Mouse (Mus musculus): ENCODE data around the gene Caly. TPM values are rescaled to one million over a fixed set of nuclear protein-coding genes. Genes with fewer than 3 reads are reported as not detected.

Caly gene
- polyA plus RNA-seq, 1 experiment from 2014 or later, result 3.7 TPM

DNA sequence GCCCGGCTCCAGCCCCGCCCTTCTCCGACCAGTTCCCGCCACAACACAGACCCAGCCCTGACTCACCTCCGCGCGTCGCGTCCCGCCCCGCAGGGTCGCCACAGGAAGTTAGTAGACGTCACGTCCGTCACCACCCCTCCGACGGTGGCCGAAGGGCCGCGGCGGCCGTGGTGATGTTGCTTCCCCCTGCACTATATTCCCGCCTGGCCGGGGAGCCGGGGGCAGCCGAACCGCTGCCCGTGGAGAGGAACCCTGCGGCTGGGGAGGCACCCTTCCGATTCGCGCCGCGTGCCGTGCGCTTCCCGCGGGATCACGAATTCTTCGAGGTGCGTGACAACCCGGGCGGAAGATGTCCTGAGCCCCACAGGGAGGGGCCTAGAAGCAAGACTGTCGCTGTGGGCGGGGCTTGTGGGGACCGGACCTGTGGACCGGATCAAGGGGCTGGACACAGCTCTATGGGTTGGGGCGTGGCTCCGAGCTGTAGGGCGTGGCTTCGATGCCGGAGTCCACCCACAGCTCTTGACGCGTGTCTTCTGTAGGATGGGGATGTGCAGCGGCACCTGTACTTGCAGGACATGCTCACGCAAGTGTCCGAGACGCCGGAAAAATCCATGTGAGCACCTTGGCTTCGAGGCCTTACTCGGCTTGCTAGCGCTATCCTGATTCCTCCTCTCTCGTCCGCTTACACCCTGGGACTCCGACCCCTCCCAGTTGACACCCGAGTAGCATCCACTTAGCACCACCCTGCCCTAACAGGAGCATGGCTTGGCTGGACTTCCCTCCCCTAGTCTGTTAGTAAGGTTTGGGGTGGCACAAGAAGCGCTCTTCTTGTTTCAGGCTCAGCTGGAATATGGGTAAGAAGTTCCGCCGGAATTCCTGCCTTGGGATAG is 45.8 kb downstream of the Caly start, which contains the start of the genes Zfp511 and Tubgcp2:
Zfp511 (plus strand) TSS at position 111 of the 890 bp plus-strand sequence.
Tubgcp2 (minus strand) TSS at position 389 of the 890 bp plus-strand sequence.
- Histone ChIP-seq H3K27me3 (replicated peaks; ENCODE audit: control insufficient read depth, insufficient read depth, low read length) (no peaks in the 10 kb centered on the region), H3K4me1 (replicated peaks; ENCODE audit: control insufficient read depth, insufficient read depth, low read length) (0 out of 2 replicates have a peak, but pooled peaks cover 5% of the 10 kb centered on the region), H3K4me2 (replicated peaks; ENCODE audit: low read depth) (peak within 1 kb of the TSS; percentile 87), H3K4me3 (ENCODE audit: low read depth, low read length) (peak within 1 kb of the TSS; percentile 83), H3K9me3 (ENCODE audit: control insufficient read depth) (no peaks in the 10 kb centered on the region), H3K27ac (ENCODE audit: low read depth, low read length) (peak within 1 kb of the TSS; percentile 82), H3K9ac (ENCODE audit: low read depth, low read length) (peak within 1 kb of the TSS; percentile 76), H3K36me3 (ENCODE audit: control insufficient read depth, insufficient read depth) (peaks cover 30% of the 10 kb centered on the region)
- under 1% methylated on average over 59 of the region's 69 CpGs for WGBS
- peak; percentile 99 for ATAC-seq
- no peak for TF ChIP-seq CTCF (IDR thresholded peaks at IDR 0.05; ENCODE audit: low read depth)

DNA sequence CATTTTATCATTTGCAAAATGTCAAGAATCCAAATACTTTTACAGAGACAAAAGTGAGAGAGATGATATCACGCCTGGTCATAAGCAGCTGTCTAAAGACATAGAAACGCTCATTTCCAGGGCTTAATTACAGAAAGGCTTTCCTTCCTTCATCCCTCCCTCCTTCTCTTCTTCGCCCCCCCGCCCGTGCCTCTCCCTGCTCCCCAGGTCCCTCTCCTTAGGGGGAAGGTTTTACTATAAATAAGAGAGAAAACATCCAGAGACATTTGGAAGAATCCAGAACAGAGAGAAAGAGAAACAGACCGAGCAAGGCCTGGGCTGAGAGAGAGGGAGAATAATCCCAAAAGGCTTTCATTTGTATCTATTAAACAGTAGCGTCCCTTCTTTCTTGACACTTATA is 46.9 kb downstream of the Caly start:
- 9% methylated on average over 7 of the region's 7 CpGs for WGBS

GRCm38 (mm10) chr7:140033386-140033785 is 49.0 kb downstream of the Caly start:
- TF ChIP-seq CTCF (IDR thresholded peaks at IDR 0.05; ENCODE audit: low read depth), result no peak

More for the DNA sequence above, 46.9 kb downstream of the Caly start:
- no peak for ATAC-seq
- Histone ChIP-seq H3K4me3 (ENCODE audit: low read depth, low read length) (peak overlapping the region; percentile 83), H3K4me2 (replicated peaks; ENCODE audit: low read depth) (peak overlapping the region; percentile 87), H3K27me3 (replicated peaks; ENCODE audit: control insufficient read depth, insufficient read depth, low read length) (no peaks in the 10 kb centered on the region), H3K27ac (ENCODE audit: low read depth, low read length) (no peak overlapping the region), H3K4me1 (replicated peaks; ENCODE audit: control insufficient read depth, insufficient read depth, low read length) (0 out of 2 replicates have a peak, but pooled peaks cover 5% of the 10 kb centered on the region), H3K9ac (ENCODE audit: low read depth, low read length) (peak overlapping the region; percentile 76), H3K9me3 (ENCODE audit: control insufficient read depth) (no peaks in the 10 kb centered on the region), H3K36me3 (ENCODE audit: control insufficient read depth, insufficient read depth) (peaks cover 37% of the 10 kb centered on the region)
- no peak for TF ChIP-seq CTCF (IDR thresholded peaks at IDR 0.05; ENCODE audit: low read depth)

GRCm38 (mm10) chr7:140032366-140032765 is 50.0 kb downstream of the Caly start:
- no peak for ATAC-seq
- no peaks in the 10 kb centered on the region for H3K9me3 ChIP-seq (ENCODE audit: control insufficient read depth)
- no peak overlapping the region for H3K4me3 ChIP-seq (ENCODE audit: low read depth, low read length)
- H3K9ac ChIP-seq (ENCODE audit: low read depth, low read length), result no peak overlapping the region
- WGBS, result 96% methylated on average over 10 of the region's 10 CpGs
- H3K27me3 ChIP-seq (replicated peaks; ENCODE audit: control insufficient read depth, insufficient read depth, low read length), result no peaks in the 10 kb centered on the region
- no peak overlapping the region for H3K27ac ChIP-seq (ENCODE audit: low read depth, low read length)
- H3K4me1 ChIP-seq (replicated peaks; ENCODE audit: control insufficient read depth, insufficient read depth, low read length), result 0 out of 2 replicates have a peak, but pooled peaks cover 5% of the 10 kb centered on the region
- TF ChIP-seq CTCF (IDR thresholded peaks at IDR 0.05; ENCODE audit: low read depth), result no peak
- no peak overlapping the region for H3K4me2 ChIP-seq (replicated peaks; ENCODE audit: low read depth)
- peaks cover 53% of the 10 kb centered on the region for H3K36me3 ChIP-seq (ENCODE audit: control insufficient read depth, insufficient read depth)

More at GRCm38 (mm10) chr7:140033386-140033785, 49.0 kb downstream of the Caly start:
- Histone ChIP-seq H3K9ac (ENCODE audit: low read depth, low read length) (no peak overlapping the region), H3K36me3 (ENCODE audit: control insufficient read depth, insufficient read depth) (peaks cover 47% of the 10 kb centered on the region), H3K27me3 (replicated peaks; ENCODE audit: control insufficient read depth, insufficient read depth, low read length) (no peaks in the 10 kb centered on the region), H3K4me2 (replicated peaks; ENCODE audit: low read depth) (no peak overlapping the region), H3K27ac (ENCODE audit: low read depth, low read length) (no peak overlapping the region), H3K4me3 (ENCODE audit: low read depth, low read length) (no peak overlapping the region), H3K4me1 (replicated peaks; ENCODE audit: control insufficient read depth, insufficient read depth, low read length) (0 out of 2 replicates have a peak, but pooled peaks cover 5% of the 10 kb centered on the region), H3K9me3 (ENCODE audit: control insufficient read depth) (no peaks in the 10 kb centered on the region)
- ATAC-seq, result no peak
- WGBS, result 93% methylated on average over 9 of the region's 9 CpGs

DNA sequence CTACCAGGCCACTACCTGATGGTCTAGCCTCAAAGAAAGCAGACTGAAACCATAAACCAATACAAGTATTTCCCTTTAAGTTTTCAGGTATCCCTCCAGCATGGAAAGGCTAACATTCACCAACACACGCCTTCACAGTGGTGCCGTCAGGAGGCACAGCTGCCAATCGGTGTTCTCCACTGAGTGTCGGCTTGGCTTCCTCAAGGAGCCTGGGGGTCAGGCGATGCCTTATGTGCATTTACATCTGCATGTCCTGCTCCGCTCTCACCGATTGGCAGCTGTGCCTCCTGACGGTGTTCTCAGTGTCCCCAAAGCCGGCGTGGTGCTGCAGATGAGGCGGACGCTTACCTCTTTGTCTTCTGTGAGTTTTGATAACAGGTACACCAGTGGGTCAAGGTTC is 50.6 kb downstream of the Caly start:
- Histone ChIP-seq H3K9ac (ENCODE audit: low read depth, low read length) (no peak overlapping the region), H3K36me3 (ENCODE audit: control insufficient read depth, insufficient read depth) (peaks cover 53% of the 10 kb centered on the region), H3K4me1 (replicated peaks; ENCODE audit: control insufficient read depth, insufficient read depth, low read length) (0 out of 2 replicates have a peak, but pooled peaks cover 5% of the 10 kb centered on the region), H3K27ac (ENCODE audit: low read depth, low read length) (no peak overlapping the region), H3K4me3 (ENCODE audit: low read depth, low read length) (no peak overlapping the region), H3K27me3 (replicated peaks; ENCODE audit: control insufficient read depth, insufficient read depth, low read length) (no peaks in the 10 kb centered on the region), H3K9me3 (ENCODE audit: control insufficient read depth) (no peaks in the 10 kb centered on the region), H3K4me2 (replicated peaks; ENCODE audit: low read depth) (no peak overlapping the region)
- no peak for ATAC-seq
- TF ChIP-seq CTCF (IDR thresholded peaks at IDR 0.05; ENCODE audit: low read depth), result no peak
- 96% methylated on average over 12 of the region's 12 CpGs for WGBS

Other genes starting within 250 kb of the Caly start
- 0.08 and 0.51 TPM in 2 replicates for gene Adgra1, start 248.4 kb downstream of the Caly start, polyA plus RNA-seq (2015; fragmentation: Nextera tagmentation; extraction: Ambion mirVana)
- gene Kndc1, start 187.9 kb downstream of the Caly start, polyA plus RNA-seq (2015; fragmentation: Nextera tagmentation; extraction: Ambion mirVana), result 0.08 and 0.23 TPM in 2 replicates
- gene Utf1, start 138.8 kb downstream of the Caly start, polyA plus RNA-seq (2015; fragmentation: Nextera tagmentation; extraction: Ambion mirVana), result not detected in 2 replicates
- gene 6430531B16Rik, start 103.8 kb downstream of the Caly start, polyA plus RNA-seq (2015; fragmentation: Nextera tagmentation; extraction: Ambion mirVana), result 0.16 TPM in 1 of 2 replicates, not detected in the other
- gene Adam8, start 90.0 kb downstream of the Caly start, polyA plus RNA-seq (2015; fragmentation: Nextera tagmentation; extraction: Ambion mirVana), result 0.29 and 0.52 TPM in 2 replicates
- gene Zfp511, start 46.2 kb downstream of the Caly start, polyA plus RNA-seq (2015; fragmentation: Nextera tagmentation; extraction: Ambion mirVana), result 16.0 and 17.6 TPM in 2 replicates
- 12.3 and 13.0 TPM in 2 replicates for gene Tubgcp2, start 45.9 kb downstream of the Caly start, polyA plus RNA-seq (2015; fragmentation: Nextera tagmentation; extraction: Ambion mirVana)
- gene Msx3, start 33.5 kb downstream of the Caly start, polyA plus RNA-seq (2015; fragmentation: Nextera tagmentation; extraction: Ambion mirVana), result not detected in 2 replicates
- 4,234 and 4,267 TPM in 2 replicates for gene Prap1, start 10.8 kb upstream of the Caly start, polyA plus RNA-seq (2015; fragmentation: Nextera tagmentation; extraction: Ambion mirVana)
- gene Fuom, start 19.9 kb upstream of the Caly start, polyA plus RNA-seq (2015; fragmentation: Nextera tagmentation; extraction: Ambion mirVana), result 138 and 139 TPM in 2 replicates
- 25.8 and 28.5 TPM in 2 replicates for gene Paox, start 33.3 kb upstream of the Caly start, polyA plus RNA-seq (2015; fragmentation: Nextera tagmentation; extraction: Ambion mirVana)
- 153 and 161 TPM in 2 replicates for gene Echs1, start 33.9 kb upstream of the Caly start, polyA plus RNA-seq (2015; fragmentation: Nextera tagmentation; extraction: Ambion mirVana)
- 15.7 and 17.1 TPM in 2 replicates for gene Mtg1, start 55.0 kb upstream of the Caly start, polyA plus RNA-seq (2015; fragmentation: Nextera tagmentation; extraction: Ambion mirVana)
- 0.92 and 0.99 TPM in 2 replicates for gene Sprn, start 72.3 kb upstream of the Caly start, polyA plus RNA-seq (2015; fragmentation: Nextera tagmentation; extraction: Ambion mirVana)
- not detected in 2 replicates for gene Olfr522, start 82.2 kb upstream of the Caly start, polyA plus RNA-seq (2015; fragmentation: Nextera tagmentation; extraction: Ambion mirVana)
- gene Olfr523, start 90.7 kb upstream of the Caly start, polyA plus RNA-seq (2015; fragmentation: Nextera tagmentation; extraction: Ambion mirVana), result not detected in 2 replicates
- not detected in 2 replicates for gene Olfr524, start 123.4 kb upstream of the Caly start, polyA plus RNA-seq (2015; fragmentation: Nextera tagmentation; extraction: Ambion mirVana)
- 0.16 and 0.22 TPM in 2 replicates for gene Cd163l1, start 135.7 kb upstream of the Caly start, polyA plus RNA-seq (2015; fragmentation: Nextera tagmentation; extraction: Ambion mirVana)
- not detected in 2 replicates for gene 5830411N06Rik, start 164.7 kb upstream of the Caly start, polyA plus RNA-seq (2015; fragmentation: Nextera tagmentation; extraction: Ambion mirVana)
- gene Olfr525, start 238.3 kb upstream of the Caly start, polyA plus RNA-seq (2015; fragmentation: Nextera tagmentation; extraction: Ambion mirVana), result not detected in 2 replicates